Mouse (Mus musculus) MEL (cell line): ENCODE results near the gene Fzd4.

Source experiments
- CHD1 ChIP-seq: IDR thresholded peaks from 2 replicates; pipeline ENCODE4 v1.6.1; 2012; ENCODE audit warnings: low read depth, mild to moderate bottlenecking, inconsistent platforms, low read length, improper control_type of control experiment
- KAT2A ChIP-seq: conservative IDR thresholded peaks from 2 replicates; pipeline ENCODE4 v1.6.1; 2012; ENCODE audit warnings: low read depth, low read length, improper control_type of control experiment, inconsistent platforms
- NRF1 ChIP-seq: IDR thresholded peaks from 2 replicates; pipeline ENCODE4 v1.6.1; 2014; ENCODE audit warnings: low read depth, mild to moderate bottlenecking, inconsistent platforms, low read length, improper control_type of control experiment, moderate library complexity; ENCODE audit not compliant: poor library complexity, insufficient read depth, severe bottlenecking
- POLR2A ChIP-seq, 2 experiments: IDR thresholded peaks; 2 replicates each; pipeline ENCODE4 v1.6.1; 2011 to 2012; ENCODE audit warnings: low read length in 2 of 2, mild to moderate bottlenecking in 2 of 2, control low read depth in 1 of 2, improper control_type of control experiment in 1 of 2, low read depth in 1 of 2, moderate library complexity in 1 of 2; ENCODE audit not compliant: control insufficient read depth in 1 of 2, insufficient read depth in 1 of 2, poor library complexity in 1 of 2
- RAD21 ChIP-seq: IDR thresholded peaks from 2 replicates; pipeline ENCODE4 v1.6.1; 2011; ENCODE audit warnings: mild to moderate bottlenecking, low read depth, low read length, improper control_type of control experiment
- TBP ChIP-seq: IDR thresholded peaks from 2 replicates; pipeline ENCODE4 v1.8.0; 2011; ENCODE audit warnings: low read depth, low read length, improper control_type of control experiment

DNA sequence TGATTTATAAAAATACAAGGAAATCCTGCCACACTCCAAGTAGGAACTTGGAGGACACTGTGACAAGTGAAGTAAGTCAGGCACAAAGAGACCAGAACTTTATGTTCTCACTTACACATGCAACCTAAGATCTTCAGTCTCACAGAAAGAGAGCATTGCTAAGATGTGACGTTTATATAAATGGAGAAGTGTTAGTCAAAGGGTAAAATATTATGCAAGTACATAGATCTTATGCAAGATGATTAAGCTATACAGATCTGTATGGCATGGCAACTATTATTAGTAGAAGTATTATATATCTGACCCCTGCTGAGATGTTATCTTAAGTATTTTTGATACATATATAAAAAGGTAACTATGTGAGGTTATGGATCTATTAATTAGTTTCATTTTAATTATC, 8.8 kb upstream of the Fzd4 start:
- TF ChIP-seq KAT2A, result no peak
- no peak for TF ChIP-seq RAD21
- no peak for TF ChIP-seq CHD1
- no peak for TF ChIP-seq NRF1
- TF ChIP-seq POLR2A (IDR thresholded peaks at IDR 0.05; ENCODE audit: control insufficient read depth in 1 of 2, insufficient read depth in 1 of 2, low read depth in 1 of 2, low read length in 2 of 2, poor library complexity in 1 of 2), result no peak
- TF ChIP-seq TBP, result no peak
